Mouse (Mus musculus): ENCODE measurements at regions not wholly inside any gene's neighbourhood (a gene's known extent, or its start where the extent isn't known, plus 50 kb on each side); places are given as distances from the start of the nearest gene placed in this dataset.

- Histone ChIP-seq H3K4me3 (ENCODE audit: insufficient read depth, low read depth, low read length) (no peak overlapping the region), H3K4me1 (ENCODE audit: control insufficient read depth, insufficient read depth, low read length) (no peaks in the 10 kb centered on the region), H3K27ac (ENCODE audit: insufficient read depth, low read depth, low read length) (no peak overlapping the region)
- TF ChIP-seq CTCF (IDR thresholded peaks at IDR 0.05; ENCODE audit: insufficient read depth, low read depth, low read length), result no peak
- no peak for TF ChIP-seq POLR2A (IDR thresholded peaks at IDR 0.05; ENCODE audit: insufficient read depth, low read depth, low read length)
Observed at GRCm38 (mm10) chr12:27838955-27839354, 496.6 kb upstream of the Sox11 start.

DNA sequence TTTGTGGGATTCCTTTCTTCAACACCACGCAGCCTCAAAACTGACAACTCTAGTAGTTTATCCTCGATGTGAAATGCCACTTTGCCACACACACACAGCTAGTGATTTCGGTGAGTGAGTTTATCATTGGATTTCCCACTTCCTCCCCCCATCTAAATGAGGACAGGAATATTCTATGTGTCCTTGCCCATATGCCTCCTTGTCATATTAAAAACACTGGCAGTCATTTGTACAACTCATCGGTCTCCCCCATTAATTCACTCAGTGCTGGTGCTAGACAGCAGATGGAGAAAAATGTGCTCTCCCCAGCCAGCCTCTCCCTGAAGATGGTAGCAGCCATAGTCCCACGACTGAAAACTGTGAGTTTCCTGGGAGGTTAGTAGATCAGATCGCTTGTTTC, 496.0 kb upstream of the Sox11 start:
- H3K4me1 ChIP-seq (ENCODE audit: control insufficient read depth, insufficient read depth, low read length), result no peaks in the 10 kb centered on the region
- H3K27ac ChIP-seq (ENCODE audit: insufficient read depth, low read depth, low read length), result no peak overlapping the region
- TF ChIP-seq POLR2A (IDR thresholded peaks at IDR 0.05; ENCODE audit: insufficient read depth, low read depth, low read length) (no peak), CTCF (IDR thresholded peaks at IDR 0.05; ENCODE audit: insufficient read depth, low read depth, low read length) (no peak)
- WGBS, result 84% methylated on average over 6 of the region's 6 CpGs
- no peak overlapping the region for H3K4me3 ChIP-seq (ENCODE audit: insufficient read depth, low read depth, low read length)

DNA sequence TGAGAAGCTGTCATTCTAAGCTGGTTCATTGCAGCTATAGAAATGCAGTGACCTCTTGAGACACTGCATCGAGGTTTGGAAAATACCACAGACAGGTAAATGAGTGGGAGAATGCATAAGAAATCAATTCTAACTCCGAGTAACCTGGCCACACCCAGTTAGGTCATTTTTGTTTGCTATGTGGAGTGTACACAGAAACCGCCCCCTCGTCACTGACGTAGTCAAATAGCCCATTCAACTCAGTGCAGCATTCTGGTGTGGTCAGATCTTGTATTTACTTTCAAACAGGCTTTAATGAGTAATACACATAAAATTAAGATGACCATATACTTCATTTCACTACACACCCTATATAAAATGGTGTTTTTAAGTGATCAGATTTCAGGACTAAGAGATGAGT, 483.8 kb upstream of the Sox11 start:
- H3K4me1 ChIP-seq (ENCODE audit: control insufficient read depth, insufficient read depth, low read length), result no peaks in the 10 kb centered on the region
- no peak overlapping the region for H3K27ac ChIP-seq (ENCODE audit: insufficient read depth, low read depth, low read length)
- WGBS, result 85% methylated on average over 5 of the region's 5 CpGs
- no peak for TF ChIP-seq CTCF (IDR thresholded peaks at IDR 0.05; ENCODE audit: insufficient read depth, low read depth, low read length)
- TF ChIP-seq POLR2A (IDR thresholded peaks at IDR 0.05; ENCODE audit: insufficient read depth, low read depth, low read length), result no peak
- H3K4me3 ChIP-seq (ENCODE audit: insufficient read depth, low read depth, low read length), result no peak overlapping the region

GRCm38 (mm10) chr12:27823392-27823791, 481.0 kb upstream of the Sox11 start:
- Histone ChIP-seq H3K27ac (ENCODE audit: insufficient read depth, low read depth, low read length) (no peak overlapping the region), H3K4me3 (ENCODE audit: insufficient read depth, low read depth, low read length) (no peak overlapping the region), H3K4me1 (ENCODE audit: control insufficient read depth, insufficient read depth, low read length) (no peaks in the 10 kb centered on the region)
- no peak for TF ChIP-seq CTCF (IDR thresholded peaks at IDR 0.05; ENCODE audit: insufficient read depth, low read depth, low read length)
- no peak for TF ChIP-seq POLR2A (IDR thresholded peaks at IDR 0.05; ENCODE audit: insufficient read depth, low read depth, low read length)
- 85% methylated on average over 6 of the region's 6 CpGs for WGBS

DNA sequence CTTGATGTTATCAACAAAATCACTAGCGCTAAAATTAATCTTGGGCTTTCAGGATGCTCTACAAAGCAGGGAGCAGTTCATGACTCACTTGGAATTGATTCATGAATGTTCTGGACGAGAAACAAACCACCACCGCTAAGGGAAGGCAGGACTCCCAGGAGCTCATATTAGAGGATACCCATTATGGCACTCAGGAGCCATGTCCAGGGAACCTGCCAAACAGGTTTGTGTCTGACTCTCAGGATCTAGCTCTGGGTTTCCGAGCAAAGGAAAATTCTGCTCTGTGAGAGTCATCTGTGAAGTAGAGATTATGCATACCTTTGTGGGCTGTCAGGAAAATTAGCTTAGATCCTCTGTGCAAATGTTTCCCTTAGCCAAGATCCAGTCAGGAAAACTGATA, 454.3 kb upstream of the Sox11 start:
- 64% methylated on average over 4 of the region's 4 CpGs for WGBS
- H3K27ac ChIP-seq (ENCODE audit: insufficient read depth, low read depth, low read length), result no peak overlapping the region
- no peak for TF ChIP-seq CTCF (IDR thresholded peaks at IDR 0.05; ENCODE audit: insufficient read depth, low read depth, low read length)
- TF ChIP-seq POLR2A (IDR thresholded peaks at IDR 0.05; ENCODE audit: insufficient read depth, low read depth, low read length), result no peak
- no peaks in the 10 kb centered on the region for H3K4me1 ChIP-seq (ENCODE audit: control insufficient read depth, insufficient read depth, low read length)
- H3K4me3 ChIP-seq (ENCODE audit: insufficient read depth, low read depth, low read length), result no peak overlapping the region

- Histone ChIP-seq H3K27ac (ENCODE audit: insufficient read depth, low read depth, low read length) (no peak overlapping the region), H3K4me3 (ENCODE audit: insufficient read depth, low read depth, low read length) (no peak overlapping the region), H3K4me1 (ENCODE audit: control insufficient read depth, insufficient read depth, low read length) (no peaks in the 10 kb centered on the region)
- TF ChIP-seq POLR2A (IDR thresholded peaks at IDR 0.05; ENCODE audit: insufficient read depth, low read depth, low read length) (no peak), CTCF (IDR thresholded peaks at IDR 0.05; ENCODE audit: insufficient read depth, low read depth, low read length) (no peak)
- WGBS, result 70% methylated on average over 3 of the region's 3 CpGs
Observed at GRCm38 (mm10) chr12:27786716-27787291, 444.4 kb upstream of the Sox11 start.

- WGBS, result 88% methylated on average over 1 of the region's 1 CpGs
- no peaks in the 10 kb centered on the region for H3K4me1 ChIP-seq (ENCODE audit: control insufficient read depth, insufficient read depth, low read length)
- no peak overlapping the region for H3K4me3 ChIP-seq (ENCODE audit: insufficient read depth, low read depth, low read length)
- TF ChIP-seq POLR2A (IDR thresholded peaks at IDR 0.05; ENCODE audit: insufficient read depth, low read depth, low read length), result no peak
- no peak for TF ChIP-seq CTCF (IDR thresholded peaks at IDR 0.05; ENCODE audit: insufficient read depth, low read depth, low read length)
- H3K27ac ChIP-seq (ENCODE audit: insufficient read depth, low read depth, low read length), result no peak overlapping the region
Observed at GRCm38 (mm10) chr12:27780801-27781200, 438.4 kb upstream of the Sox11 start.

- Histone ChIP-seq H3K4me1 (ENCODE audit: control insufficient read depth, insufficient read depth, low read length) (no peaks in the 10 kb centered on the region), H3K4me3 (ENCODE audit: insufficient read depth, low read depth, low read length) (no peak overlapping the region), H3K27ac (ENCODE audit: insufficient read depth, low read depth, low read length) (no peak overlapping the region)
- WGBS, result 68% methylated on average over 1 of the region's 1 CpGs
- TF ChIP-seq CTCF (IDR thresholded peaks at IDR 0.05; ENCODE audit: insufficient read depth, low read depth, low read length) (no peak), POLR2A (IDR thresholded peaks at IDR 0.05; ENCODE audit: insufficient read depth, low read depth, low read length) (no peak)
Observed at GRCm38 (mm10) chr12:27765948-27766347, 423.6 kb upstream of the Sox11 start.

DNA sequence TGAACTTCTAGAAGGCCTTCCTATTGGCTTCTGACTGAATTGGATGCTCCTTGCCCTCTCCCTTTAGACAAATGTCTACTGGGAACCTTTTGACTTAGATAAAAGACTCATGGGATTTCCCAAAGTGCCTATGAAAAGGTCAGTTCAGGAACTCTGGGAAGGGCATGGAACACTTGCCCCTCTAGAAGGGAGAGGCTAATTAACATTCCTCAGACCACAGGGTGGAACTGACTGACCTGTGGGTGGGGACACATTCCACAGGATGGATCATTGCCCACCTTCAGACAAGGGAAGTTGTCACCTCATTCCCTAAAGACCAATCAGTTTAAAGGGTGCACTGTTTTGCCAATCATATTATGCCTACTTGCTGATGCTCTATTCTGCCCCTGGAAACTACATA, 416.6 kb upstream of the Sox11 start:
- TF ChIP-seq POLR2A (IDR thresholded peaks at IDR 0.05; ENCODE audit: insufficient read depth, low read depth, low read length) (no peak), CTCF (IDR thresholded peaks at IDR 0.05; ENCODE audit: insufficient read depth, low read depth, low read length) (no peak)

GRCm38 (mm10) chr12:27757641-27758040, 415.3 kb upstream of the Sox11 start:
- no peak overlapping the region for H3K4me3 ChIP-seq (ENCODE audit: insufficient read depth, low read depth, low read length)
- no peak overlapping the region for H3K27ac ChIP-seq (ENCODE audit: insufficient read depth, low read depth, low read length)
- TF ChIP-seq CTCF (IDR thresholded peaks at IDR 0.05; ENCODE audit: insufficient read depth, low read depth, low read length) (no peak), POLR2A (IDR thresholded peaks at IDR 0.05; ENCODE audit: insufficient read depth, low read depth, low read length) (no peak)
- no peaks in the 10 kb centered on the region for H3K4me1 ChIP-seq (ENCODE audit: control insufficient read depth, insufficient read depth, low read length)

More for the DNA sequence above, 416.6 kb upstream of the Sox11 start:
- Histone ChIP-seq H3K4me3 (ENCODE audit: insufficient read depth, low read depth, low read length) (no peak overlapping the region), H3K4me1 (ENCODE audit: control insufficient read depth, insufficient read depth, low read length) (no peaks in the 10 kb centered on the region), H3K27ac (ENCODE audit: insufficient read depth, low read depth, low read length) (no peak overlapping the region)

Data from olfactory bulb, adult 2 months (tissue).